Mouse (Mus musculus) c-Kit-positive CD71-positive TER-119-positive erythroid progenitor cells, embryonic 14.5 days (primary cell): Measurements from ENCODE around the gene Romo1.
"Not testable (repeated sequence)": the region's sequence is repeated elsewhere in the genome, so short reads cannot be mapped to it uniquely, and the experiment has no call there.

Source experiments
- DNase-seq: peaks from one replicate; pipeline ENCODE4 v3.0.0-alpha.2; 2013; ENCODE audit warnings: low spot score

Gene Romo1

GRCm38 (mm10) chr2:156143953-156144724, at the start of gene Romo1, which contains the start of gene Nfs1:
Gene Romo1 (plus strand): TSS chr2:156144039.
Gene Nfs1 (minus strand): TSS chr2:156144186.
- peak; percentile 87 for DNase-seq

DNA sequence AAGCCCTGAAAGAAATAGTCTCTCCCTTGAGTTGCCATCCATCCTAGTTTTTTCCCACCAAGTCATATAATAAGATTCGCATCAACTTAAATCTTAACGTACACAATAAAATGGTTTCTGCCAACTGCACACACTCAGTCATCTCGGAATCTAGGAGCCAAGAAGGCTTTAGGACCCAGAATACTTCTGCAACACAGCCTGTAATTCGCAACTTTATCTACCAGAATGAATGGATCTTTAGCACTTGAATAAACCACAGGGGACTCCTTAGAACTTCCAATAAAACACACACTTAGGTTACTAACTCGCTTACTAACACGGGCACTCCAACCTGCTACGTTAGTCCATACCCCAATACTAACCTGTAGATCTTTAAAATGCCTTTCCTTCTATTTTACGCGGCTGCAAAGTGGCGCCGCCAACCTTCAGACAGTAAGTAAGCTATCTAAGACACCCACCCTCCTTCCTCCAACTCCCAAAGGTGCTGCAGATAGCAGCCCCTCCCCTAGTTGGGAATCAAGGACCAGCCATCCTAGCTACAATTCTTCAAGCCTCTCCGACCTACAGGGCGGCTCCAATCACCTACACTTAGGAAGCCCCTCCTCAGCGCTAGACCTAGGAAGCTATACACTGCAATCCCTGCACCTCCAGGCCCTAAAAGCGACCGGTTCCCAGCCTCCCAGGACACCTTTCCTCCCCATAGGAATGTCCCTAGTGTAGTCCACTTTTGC, 33.0 kb upstream of the Romo1 start:
- DNase-seq = peak; percentile 60

GRCm38 (mm10) chr2:156111358-156112079, 32.3 kb upstream of the Romo1 start, which contains the start of the genes Cpne1 and Rbm12:
Gene Cpne1 (minus strand): TSS chr2:156111965.
Gene Rbm12 (minus strand): TSS chr2:156111978.
- DNase-seq = peak; percentile 80

DNA sequence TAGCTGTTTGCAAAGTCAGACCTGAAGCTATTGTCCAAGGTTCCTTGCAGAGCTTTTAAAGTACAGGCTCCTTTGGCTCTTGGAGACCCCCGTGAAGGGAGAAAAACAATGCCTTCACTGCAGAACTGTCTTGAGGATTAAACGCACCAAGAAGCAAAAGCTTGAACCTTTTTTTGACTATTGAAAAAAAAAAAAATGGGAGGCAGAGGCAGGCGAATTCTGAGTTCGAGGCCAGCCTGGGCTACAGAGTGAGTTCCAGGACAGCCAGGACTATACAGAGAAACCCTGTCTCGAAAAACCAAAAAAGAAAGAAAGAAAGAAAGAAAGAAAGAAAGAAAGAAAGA, 31.8 kb upstream of the Romo1 start:
- DNase-seq = not testable (repeated sequence)

GRCm38 (mm10) chr2:156119566-156119965, 24.3 kb upstream of the Romo1 start:
- DNase-seq = no peak

DNA sequence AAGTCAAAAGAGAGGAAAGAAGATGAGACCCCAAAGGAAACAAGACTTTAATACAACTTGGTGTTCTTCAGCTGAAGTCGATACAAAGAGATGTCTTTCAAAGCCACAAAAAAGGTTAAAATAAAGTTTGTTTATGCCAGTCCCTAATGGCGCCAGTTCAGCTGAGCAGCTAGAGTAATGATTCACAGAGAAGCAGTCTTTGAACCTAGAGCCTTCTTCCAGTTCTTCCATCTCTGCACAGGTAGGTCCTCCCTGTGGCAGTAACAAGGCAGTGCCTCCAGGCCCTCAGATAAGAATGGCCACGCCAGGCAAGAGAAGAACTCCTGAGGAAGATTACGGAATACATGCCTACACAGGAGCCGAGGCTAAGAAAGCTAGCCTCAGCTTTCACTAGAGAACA, 20.1 kb upstream of the Romo1 start:
- DNase-seq = no peak

GRCm38 (mm10) chr2:156126992-156127391, 16.8 kb upstream of the Romo1 start, which contains the start of gene Gm28036:
Gene Gm28036 (minus strand): TSS chr2:156127092.
- DNase-seq = no peak

- DNase-seq = no peak
These were observed 9.7 kb upstream of the Romo1 start for GRCm38 (mm10) chr2:156134161-156134560.

- no peak for DNase-seq
These were observed 8.1 kb upstream of the Romo1 start for GRCm38 (mm10) chr2:156135695-156136094.

DNA sequence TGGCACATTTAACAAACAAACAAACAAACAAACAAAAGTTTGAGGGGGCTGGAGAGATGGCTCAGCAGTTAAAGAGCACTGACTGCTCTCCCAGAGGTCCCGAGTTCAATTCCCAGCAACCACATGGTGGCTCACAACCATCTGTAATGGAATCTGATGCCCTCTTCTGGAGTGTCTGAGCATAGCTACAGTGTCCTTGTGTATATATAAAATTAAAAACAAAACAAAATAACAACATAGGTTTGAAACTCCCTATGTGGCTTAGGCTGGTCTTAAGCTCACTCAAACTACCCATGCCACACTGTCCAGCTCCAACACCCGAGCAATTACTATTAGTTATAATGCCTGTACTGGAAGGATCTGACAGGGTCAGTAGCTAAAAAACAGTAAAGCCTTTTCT, 1.0 kb upstream of the Romo1 start:
- DNase-seq = no peak

- peak; percentile 41 for DNase-seq
These were observed 472 bp upstream of the Romo1 start for GRCm38 (mm10) chr2:156143367-156143766.

DNA sequence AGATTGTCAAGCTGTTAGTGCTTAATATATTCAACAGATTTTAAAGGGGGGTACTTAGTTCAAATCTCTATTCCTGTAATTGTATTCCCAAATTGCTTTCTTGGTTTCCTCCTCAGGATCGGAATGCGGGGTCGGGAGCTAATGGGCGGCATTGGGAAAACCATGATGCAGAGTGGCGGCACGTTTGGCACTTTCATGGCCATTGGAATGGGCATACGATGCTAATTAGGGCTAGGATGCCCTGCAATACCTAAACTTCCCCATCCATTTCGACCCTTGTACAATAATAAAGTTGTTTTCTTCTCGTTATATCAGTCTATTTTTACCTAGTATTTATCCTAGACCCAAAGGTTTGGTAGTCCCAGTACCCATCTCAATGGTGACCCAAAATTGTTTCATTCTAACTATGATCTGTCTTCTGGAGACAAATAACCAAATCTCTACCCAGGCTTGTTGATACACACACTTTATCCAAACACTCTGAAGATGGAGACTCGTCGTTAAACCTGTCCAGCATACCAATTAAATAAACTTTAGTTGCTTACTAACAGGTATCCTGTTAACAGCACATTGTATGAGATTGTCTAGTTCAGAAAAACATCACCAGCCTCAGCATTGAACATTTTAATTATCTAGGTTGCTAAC, 1.8 kb downstream of the Romo1 start:
- DNase-seq = no peak

DNA sequence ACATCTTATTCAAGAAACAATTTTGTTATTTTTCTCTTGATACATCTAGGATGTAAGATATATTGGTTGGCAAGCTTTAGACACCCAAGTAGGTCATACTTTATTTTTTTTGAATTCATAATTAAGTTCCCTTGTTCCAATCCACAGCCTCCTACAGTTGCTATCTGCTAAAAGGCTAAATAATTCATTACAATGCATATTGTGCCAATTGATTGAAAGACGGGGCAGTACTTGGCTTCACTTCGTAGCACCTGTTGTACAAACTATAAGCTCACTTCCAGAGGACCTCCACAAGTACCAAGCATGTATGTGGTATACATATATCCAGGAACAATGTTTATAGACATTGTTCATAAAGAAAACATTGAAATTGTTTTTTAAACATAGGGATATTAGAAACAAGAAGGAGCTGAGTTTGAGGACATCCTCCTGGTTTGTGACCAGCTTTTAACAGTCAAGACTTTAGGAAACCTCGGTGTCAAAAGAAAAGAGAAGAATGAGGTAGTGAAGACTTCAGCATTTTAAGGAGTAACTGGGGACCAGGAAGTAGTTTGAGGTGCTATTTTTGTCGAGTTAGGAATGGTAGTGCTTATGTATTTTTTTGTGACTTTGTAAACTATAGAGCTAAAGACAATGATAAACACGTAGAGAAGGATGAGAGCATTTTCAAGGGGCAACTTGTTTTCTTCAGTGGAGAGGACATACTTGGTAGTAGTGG, 2.6 kb downstream of the Romo1 start:
- no peak for DNase-seq

GRCm38 (mm10) chr2:156147316-156147915, 3.6 kb downstream of the Romo1 start:
- DNase-seq = no peak

DNA sequence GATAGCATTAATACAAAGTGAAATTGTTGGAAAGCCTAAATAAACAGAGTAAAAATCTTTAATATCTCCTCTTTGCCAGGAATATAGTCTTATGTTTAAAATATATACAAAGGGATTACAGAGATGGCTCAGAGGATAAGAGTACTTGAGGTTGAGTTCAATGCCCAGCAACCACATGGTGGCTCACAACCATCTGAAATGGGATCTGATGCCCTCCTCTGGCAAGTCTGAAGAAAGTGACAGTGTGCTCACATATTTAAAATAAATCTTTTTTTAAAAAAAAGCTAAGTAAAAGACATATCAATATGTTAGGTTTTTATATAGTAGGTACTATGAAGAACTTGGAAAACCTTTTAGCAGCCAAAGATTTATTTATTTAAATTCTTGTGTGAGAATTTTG, 7.7 kb downstream of the Romo1 start:
- no peak for DNase-seq

- no peak for DNase-seq
These were observed 21.6 kb downstream of the Romo1 start for GRCm38 (mm10) chr2:156165478-156165877.

DNA sequence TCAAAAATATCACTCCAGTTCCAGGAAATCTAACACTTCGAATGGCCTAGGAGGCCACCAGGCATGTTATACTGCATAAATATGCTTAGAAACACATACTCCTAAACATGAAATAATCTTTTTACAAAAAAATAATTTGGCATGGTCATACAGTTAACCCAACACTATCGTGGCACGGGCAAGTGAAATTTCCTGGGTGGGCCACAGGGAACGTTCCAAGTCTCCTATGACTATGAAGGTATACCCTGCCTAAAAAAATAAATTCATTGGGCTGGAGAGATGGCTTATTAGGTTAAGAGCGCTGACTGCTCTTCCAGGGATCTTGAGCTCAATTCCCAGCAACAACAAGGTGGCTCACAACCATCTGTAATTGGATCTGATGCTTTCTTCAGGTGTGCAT, 22.7 kb downstream of the Romo1 start:
- no peak for DNase-seq

DNA sequence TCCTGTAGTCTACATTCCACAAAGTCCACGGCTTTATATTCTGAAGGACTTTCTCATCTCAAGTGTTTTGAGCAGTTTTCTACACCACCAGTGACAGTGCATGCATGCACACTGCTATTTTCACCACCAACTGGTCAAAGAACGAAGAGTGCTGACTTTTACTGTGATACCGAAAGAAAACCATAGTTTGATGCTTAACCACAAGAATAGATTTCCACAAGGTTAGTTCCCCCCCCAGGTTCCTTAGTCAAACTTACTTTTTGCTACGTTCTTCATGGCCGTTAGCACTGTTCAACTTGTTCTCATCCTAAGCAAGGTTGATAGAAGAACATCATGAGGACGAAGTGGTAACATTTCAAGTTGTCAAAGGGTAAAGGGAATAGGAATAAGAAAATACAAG, 33.2 kb downstream of the Romo1 start:
- DNase-seq = no peak

GRCm38 (mm10) chr2:156177651-156178050, 33.8 kb downstream of the Romo1 start:
- no peak for DNase-seq

GRCm38 (mm10) chr2:156179046-156179795, 35.4 kb downstream of the Romo1 start:
- DNase-seq = peak; percentile 69
